Mouse (Mus musculus): ENCODE results near the gene Pigf.

DNA sequence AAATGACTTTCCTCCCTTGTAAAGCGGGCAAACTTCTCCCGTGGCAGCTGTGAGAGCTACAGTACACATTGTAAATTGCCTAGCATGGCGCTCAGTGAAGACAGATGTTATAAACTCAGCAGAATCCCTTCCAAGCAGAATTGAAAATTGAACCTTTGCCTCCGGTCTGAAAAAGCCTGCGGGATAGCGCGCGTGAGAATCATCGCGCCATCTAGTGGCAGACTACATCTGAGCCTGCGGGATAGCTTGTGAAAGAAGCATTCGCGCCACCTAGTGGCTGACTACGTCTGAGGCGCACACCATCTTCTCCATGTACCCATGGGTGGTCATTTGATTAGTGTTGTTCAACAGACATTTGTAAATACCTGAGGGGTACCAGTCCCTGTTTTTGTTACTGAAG lies 19.2 kb upstream of the Pigf start:
- TF ChIP-seq CTCF (IDR thresholded peaks at IDR 0.05; ENCODE audit: low read depth, low read length): peak; percentile 97
- TF ChIP-seq TAL1 (conservative IDR thresholded peaks at IDR 0.05; ENCODE audit: low read depth, low read length): no peak
